Mouse (Mus musculus) olfactory bulb, adult 2 months (tissue): Measurements from ENCODE around the gene Ppfibp1.

Experiments used
- CTCF ChIP-seq: fragments of 200-500 bp; IDR thresholded peaks from 2 replicates; pipeline ENCODE4 v1.5.1; 2012; ENCODE audit warnings: low read depth, mild to moderate bottlenecking, low read length, moderate library complexity; ENCODE audit not compliant: insufficient read depth
- POLR2A ChIP-seq: fragments of 200-500 bp; IDR thresholded peaks from 2 replicates; pipeline ENCODE4 v1.6.1; 2012; ENCODE audit warnings: mild to moderate bottlenecking, low read depth, low read length, moderate library complexity; ENCODE audit not compliant: insufficient read depth

DNA sequence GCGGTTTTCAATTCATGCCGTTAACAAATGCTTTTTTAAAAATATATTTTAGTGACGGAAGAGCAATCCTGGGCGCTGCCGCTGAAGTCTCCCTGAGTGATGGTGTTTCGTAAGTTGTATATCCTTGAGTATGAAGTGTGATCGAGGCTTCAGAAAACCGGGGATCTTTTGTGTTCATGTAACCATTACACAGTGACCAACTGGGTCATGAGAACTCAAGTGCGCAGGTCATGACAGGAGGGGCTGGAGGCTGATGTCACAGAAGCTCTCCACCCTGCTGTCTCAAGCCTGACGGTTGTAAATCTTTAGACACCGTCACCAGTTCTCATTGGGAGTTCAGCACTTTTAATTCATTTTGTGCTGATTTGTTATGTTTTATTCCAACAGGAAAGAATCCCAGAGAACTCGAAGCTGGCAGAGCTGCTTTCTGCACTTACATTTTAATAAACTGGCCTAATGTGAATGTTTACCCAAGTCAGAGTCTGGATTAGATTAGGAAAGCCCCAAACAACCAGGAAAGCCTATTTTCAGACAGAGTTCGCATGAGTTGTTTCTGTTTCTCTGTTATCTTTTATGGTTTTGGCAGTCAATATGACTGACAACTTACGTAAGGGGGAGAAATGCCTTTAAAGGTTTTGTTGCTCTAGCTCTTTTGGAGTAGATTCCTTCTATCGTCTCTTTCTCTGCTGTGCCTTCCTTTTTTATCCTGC, 122.7 kb downstream of the Ppfibp1 start:
- TF ChIP-seq CTCF (no peak), POLR2A (no peak)
